Mouse (Mus musculus) hindbrain, embryonic 16.5 days (tissue): Measurements from ENCODE around the gene Phpt1. TPM values are rescaled to one million over a fixed set of nuclear protein-coding genes. Genes with fewer than 3 reads are reported as not detected.
A peak's percentile ranks its signal among the peaks of the same experiment; 100 is the strongest.

Source experiments
- ATAC-seq: fragments of 200-750 bp; cut with Nextera tagmentation; 2 replicates; pipeline ENCODE4 v1.8.0; 2017; ENCODE audit warnings: moderate TSS enrichment, moderate library complexity
- H3K27ac ChIP-seq: fragments of 300-500 bp; sonication (generic); 2 replicates; pipeline ENCODE4 v1.5.1; 2014; ENCODE audit warnings: low read depth, mild to moderate bottlenecking, control low read depth, low read length, moderate library complexity
- H3K27me3 ChIP-seq: fragments of 300-500 bp; sonication (generic); replicated peaks from 2 replicates; pipeline ENCODE4 v1.6.1; 2014; ENCODE audit warnings: low read length; ENCODE audit not compliant: control insufficient read depth, insufficient read depth
- H3K36me3 ChIP-seq: fragments of 300-500 bp; sonication (generic); 2 replicates; pipeline ENCODE4 v1.6.1; 2014; ENCODE audit warnings: mild to moderate bottlenecking, low read length, moderate library complexity, mixed read lengths; ENCODE audit not compliant: control insufficient read depth, insufficient read depth
- H3K4me1 ChIP-seq: fragments of 300-500 bp; sonication (generic); 2 replicates; pipeline ENCODE4 v1.6.1; 2014; ENCODE audit warnings: low read depth, low read length; ENCODE audit not compliant: control insufficient read depth, insufficient read depth
- H3K4me2 ChIP-seq: fragments of 300-500 bp; sonication (generic); 2 replicates; pipeline ENCODE4 v1.6.1; 2014; ENCODE audit warnings: mild to moderate bottlenecking, low read length, control low read depth, moderate library complexity
- H3K4me3 ChIP-seq: fragments of 300-500 bp; sonication (generic); 2 replicates; pipeline ENCODE4 v1.5.1; 2014; ENCODE audit warnings: mild to moderate bottlenecking, low read length, control low read depth, moderate library complexity
- H3K9ac ChIP-seq: fragments of 300-500 bp; sonication (generic); 2 replicates; pipeline ENCODE4 v1.6.1; 2014; ENCODE audit warnings: low read depth, mild to moderate bottlenecking, control low read depth, low read length, moderate library complexity
- H3K9me3 ChIP-seq: fragments of 300-500 bp; sonication (generic); 2 replicates; pipeline ENCODE4 v1.6.1; 2014; ENCODE audit warnings: mild to moderate bottlenecking, low read length, moderate library complexity; ENCODE audit not compliant: control insufficient read depth
- WGBS: fragments of 180-500 bp; shearing (Covaris S2); extraction: QIAGEN DNeasy Blood & Tissue Kit; methylation state at CpG from one replicate; pipeline ENCODE4 v1.1.7; 2014; 5-methylcytosine and 5-hydroxymethylcytosine counted together
- polyA plus RNA-seq: library from polyadenylated mRNA; unstranded; fragments of >200 nt; fragmentation: Nextera tagmentation; extraction: Ambion mirVana; gene quantifications from 2 replicates; pipeline ENCODE4 v1.2.1, GENCODE M21; 2015

Phpt1 gene
- polyA plus RNA-seq, 1 experiment from 2014 or later: 178 TPM

DNA sequence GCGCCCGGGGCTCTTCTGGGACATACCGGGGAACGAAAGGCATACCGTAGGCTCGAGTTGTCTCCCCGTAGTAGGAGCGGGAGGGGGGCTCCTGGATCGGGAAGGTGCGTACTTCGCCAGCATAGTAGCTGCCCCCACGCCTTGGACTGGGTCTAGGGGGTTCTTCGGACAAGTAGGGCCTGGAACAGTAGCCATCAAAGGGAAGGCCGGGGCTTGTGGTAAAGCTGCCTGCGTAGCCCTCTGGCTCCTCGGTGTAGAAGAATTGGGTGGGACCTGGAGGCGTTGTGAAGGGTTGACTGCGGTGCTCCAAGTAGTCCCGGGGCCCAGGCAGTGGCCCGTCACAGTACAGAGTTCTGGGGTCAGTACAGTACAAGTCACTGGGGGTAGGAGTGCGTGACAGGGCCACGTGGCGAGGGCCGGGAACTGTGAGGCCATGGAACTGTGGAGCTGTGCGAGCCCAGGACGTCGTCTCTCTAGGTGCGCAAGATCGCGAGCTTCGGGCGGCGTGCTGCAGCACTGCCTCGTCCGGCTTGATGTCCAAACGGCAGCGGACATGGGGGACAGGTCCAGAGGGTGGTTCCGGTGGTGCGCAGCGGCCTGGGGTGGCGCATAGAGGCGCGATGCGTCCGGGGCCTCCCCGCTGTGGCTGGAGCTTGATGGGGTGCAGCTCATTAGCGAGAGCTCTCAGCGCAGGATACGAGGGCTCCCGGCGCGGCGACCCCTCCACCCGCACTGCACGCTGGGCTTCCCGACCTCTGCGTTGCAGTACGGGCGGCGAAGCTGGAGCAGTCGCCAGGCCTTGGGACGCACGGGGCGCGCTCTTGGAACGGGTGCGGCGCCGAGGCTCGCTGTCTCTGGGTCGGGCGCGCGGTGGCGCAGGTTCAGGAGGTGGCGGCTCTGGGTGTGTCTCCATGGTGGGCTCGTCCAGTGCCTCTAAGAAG, 4.0 kb upstream of the Phpt1 start:
- H3K9me3 ChIP-seq: peaks cover 3% of the 10 kb centered on the region; the same call in 1 of the 2 replicates
- H3K4me1 ChIP-seq: peaks cover 53% of the 10 kb centered on the region
- H3K9ac ChIP-seq: no peak overlapping the region
- peaks cover 48% of the 10 kb centered on the region for H3K27me3 ChIP-seq
- H3K27ac ChIP-seq: no peak overlapping the region
- 14% methylated on average over 71 of the region's 77 CpGs for WGBS
- no peak for ATAC-seq
- peak overlapping the region; percentile 19; the same call in 1 of the 2 replicates for H3K4me2 ChIP-seq
- peaks cover 19% of the 10 kb centered on the region for H3K36me3 ChIP-seq
- H3K4me3 ChIP-seq: peak overlapping the region; percentile 8

DNA sequence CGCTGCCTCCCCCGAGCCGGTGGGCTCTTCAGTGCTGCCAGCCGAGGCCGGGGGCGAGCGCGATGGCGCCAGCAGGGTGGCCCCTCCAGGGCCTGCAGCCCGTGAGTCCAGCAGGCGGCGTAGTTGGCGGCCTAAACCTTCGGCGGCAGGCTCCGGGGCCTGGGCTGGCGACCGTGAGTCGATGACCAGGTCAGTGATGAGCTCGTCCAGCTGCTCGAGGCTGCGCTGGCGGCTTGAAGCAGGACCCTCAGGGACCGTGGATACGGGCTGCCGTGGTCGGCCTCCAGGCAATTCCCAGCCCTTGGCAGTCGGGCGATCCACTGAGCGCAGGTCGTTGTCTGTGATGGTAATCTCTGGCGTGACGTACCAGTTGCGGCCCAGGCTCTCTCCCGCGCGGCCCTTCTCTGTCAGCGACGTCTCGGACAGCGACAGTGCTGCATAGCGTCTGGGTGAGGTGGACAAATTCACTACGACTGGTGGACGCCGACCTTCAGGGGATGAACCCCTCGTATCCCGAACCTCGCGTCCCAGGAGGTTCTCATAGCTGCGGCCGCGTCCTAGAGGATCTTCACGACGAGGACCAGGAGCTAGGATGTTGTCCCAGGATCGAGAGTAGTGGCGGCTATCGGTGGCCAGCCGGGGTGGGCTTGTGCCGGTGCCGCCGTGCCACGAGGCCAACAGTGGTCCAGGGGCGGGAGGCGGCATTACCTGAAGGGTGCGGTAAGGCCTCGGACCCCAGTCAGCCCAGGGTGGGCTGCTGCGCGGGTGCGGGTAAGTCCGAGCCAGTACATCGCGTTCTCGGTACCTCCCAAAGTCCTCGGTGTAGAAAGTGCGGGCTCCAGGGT, 3.1 kb upstream of the Phpt1 start:
- H3K4me2 ChIP-seq: peak overlapping the region; percentile 36
- no peak overlapping the region for H3K27ac ChIP-seq
- WGBS: 13% methylated on average over 74 of the region's 75 CpGs
- peaks cover 3% of the 10 kb centered on the region; the same call in 1 of the 2 replicates for H3K9me3 ChIP-seq
- peak overlapping the region; percentile 23; the same call in 1 of the 2 replicates for H3K4me3 ChIP-seq
- H3K4me1 ChIP-seq: peaks cover 62% of the 10 kb centered on the region
- no peak for ATAC-seq
- peaks cover 13% of the 10 kb centered on the region for H3K36me3 ChIP-seq
- H3K9ac ChIP-seq: peak overlapping the region; percentile 35; the same call in 1 of the 2 replicates
- H3K27me3 ChIP-seq: peaks cover 48% of the 10 kb centered on the region

DNA sequence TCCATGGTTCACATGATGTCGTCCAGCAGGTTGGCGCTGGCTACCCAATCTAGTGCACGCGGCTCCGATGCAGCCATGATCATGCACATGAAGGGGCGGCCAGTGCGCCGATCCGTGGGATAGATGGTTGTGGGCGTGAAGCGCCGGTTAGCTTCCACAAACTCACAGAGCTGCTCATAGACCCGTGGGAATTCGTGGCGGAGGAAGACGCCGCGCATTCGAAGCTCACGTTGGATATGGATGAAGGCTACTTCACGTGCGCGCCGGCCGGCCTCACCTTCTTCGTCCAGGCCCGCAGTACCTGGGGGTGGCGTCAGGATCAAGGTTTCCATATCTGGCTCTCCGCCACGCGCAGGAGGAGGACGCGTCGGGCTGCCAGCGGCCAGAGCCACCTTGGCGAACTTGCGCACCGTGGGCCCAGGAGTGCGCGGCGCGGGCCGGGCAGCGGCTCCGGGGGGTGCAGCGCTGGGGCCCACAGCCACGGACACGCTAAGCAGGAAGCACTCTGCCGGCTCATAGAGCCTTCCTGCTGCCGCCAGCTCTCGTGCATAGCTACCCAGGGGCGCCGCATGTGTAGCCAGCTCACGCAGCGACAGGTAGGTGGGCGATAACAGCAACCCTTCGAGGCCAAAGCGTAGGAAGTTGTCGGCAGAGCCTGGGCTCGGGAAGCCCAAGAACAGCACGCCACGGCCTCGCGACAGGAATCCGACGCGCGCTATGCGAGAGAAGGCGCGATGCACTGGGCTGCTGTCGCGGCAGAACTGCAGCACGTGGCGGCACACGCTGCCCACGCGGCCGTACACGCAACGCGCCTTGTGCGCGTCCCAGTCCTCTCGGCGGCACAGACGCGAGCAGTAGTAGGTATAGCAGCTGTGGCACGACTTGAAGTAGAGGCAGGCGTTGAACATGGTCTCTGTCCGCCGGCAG, 2.2 kb upstream of the Phpt1 start:
- H3K36me3 ChIP-seq: peaks cover 13% of the 10 kb centered on the region
- H3K27ac ChIP-seq: no peak overlapping the region
- H3K4me2 ChIP-seq: peak overlapping the region; percentile 36
- H3K9me3 ChIP-seq: peaks cover 3% of the 10 kb centered on the region; the same call in 1 of the 2 replicates
- H3K4me3 ChIP-seq: peak overlapping the region; percentile 23
- no peak overlapping the region; the same call in 1 of the 2 replicates for H3K9ac ChIP-seq
- no peak for ATAC-seq
- H3K27me3 ChIP-seq: peaks cover 48% of the 10 kb centered on the region
- 19% methylated on average over 89 of the region's 92 CpGs for WGBS
- peaks cover 58% of the 10 kb centered on the region for H3K4me1 ChIP-seq

DNA sequence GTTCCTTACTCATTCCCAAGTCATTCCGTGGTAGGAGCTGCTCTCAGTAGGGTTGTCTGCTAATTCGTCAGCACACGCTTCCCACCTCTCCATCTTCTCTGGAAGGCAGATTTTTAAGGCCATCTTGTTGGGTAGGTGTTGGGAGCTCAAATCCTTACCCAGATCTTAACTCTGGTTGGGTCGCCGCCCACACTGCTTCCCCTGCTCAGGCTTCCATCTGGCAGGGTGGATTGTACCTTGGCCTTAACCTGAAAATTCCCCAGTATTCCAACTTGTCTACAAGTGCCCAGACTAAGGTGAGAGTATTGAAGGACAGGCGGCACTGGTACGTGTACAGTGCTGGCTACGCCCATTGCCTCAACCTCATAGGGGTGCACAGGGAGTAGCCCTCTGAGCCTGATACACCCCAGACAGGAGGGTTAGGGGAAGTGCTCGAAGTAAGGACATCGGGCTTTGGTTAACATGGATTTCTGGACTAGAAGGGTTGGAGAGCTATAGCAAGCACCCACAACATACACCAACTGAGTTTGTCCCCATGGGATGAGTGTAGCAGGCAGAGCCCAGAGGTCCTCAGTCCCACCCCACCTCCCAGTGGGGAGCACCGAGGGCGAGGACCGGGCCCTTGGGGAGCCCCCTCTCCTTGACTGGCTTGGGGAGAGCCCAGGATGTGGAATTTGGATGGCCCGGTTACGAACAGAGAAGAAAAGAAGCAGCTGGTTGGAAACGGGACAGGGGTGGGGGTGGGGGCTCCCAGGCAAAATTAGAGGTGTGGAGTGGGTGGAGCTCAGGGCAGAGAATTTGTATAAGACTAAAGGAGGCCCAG, 1.2 kb upstream of the Phpt1 start:
- Histone ChIP-seq H3K4me3 (no peak overlapping the region), H3K4me1 (peaks cover 51% of the 10 kb centered on the region), H3K9ac (no peak overlapping the region), H3K9me3 (peaks cover 3% of the 10 kb centered on the region; the same call in 1 of the 2 replicates), H3K27me3 (peaks cover 48% of the 10 kb centered on the region), H3K27ac (no peak overlapping the region), H3K36me3 (peaks cover 13% of the 10 kb centered on the region), H3K4me2 (no peak overlapping the region)
- 77% methylated on average over 16 of the region's 16 CpGs for WGBS
- no peak for ATAC-seq

DNA sequence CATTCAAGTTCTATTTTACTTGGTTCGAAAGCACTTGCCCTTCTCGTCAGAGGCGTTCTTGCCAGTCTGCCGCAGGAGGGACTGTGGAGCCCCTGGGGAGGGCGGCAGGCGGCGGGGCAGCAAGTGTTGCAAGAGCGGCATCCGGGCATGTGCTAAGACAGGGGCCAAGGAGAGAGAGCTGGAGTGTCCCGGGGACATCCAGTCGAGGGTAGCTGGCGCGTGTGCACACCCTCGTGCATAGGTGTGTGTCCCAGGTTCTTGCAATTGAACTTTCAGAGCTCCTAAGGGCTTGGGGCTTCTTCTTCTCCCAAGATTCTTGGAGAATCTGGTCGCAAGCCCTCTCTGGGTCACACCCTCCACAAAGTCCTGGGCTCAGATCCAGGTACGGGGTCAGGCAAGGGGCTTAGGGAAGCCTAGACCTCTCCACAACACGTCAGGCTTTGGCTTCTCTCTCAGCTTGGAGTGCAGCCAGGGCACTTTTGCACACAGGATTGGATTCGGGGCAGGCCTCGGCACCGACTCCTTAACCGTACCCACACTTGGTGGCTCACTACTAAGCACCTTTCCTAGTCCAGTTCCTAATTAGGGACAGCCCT, 506 bp upstream of the Phpt1 start:
- peaks cover 44% of the 10 kb centered on the region for H3K27me3 ChIP-seq
- peaks cover 44% of the 10 kb centered on the region for H3K4me1 ChIP-seq
- peak overlapping the region; percentile 62 for H3K4me2 ChIP-seq
- no peak for ATAC-seq
- H3K36me3 ChIP-seq: peaks cover 13% of the 10 kb centered on the region
- peak overlapping the region; percentile 67 for H3K9ac ChIP-seq
- peak overlapping the region; percentile 56 for H3K4me3 ChIP-seq
- peak overlapping the region; percentile 91; the same call in 1 of the 2 replicates for H3K27ac ChIP-seq
- WGBS: 14% methylated on average over 21 of the region's 21 CpGs
- H3K9me3 ChIP-seq: peaks cover 3% of the 10 kb centered on the region; the same call in 1 of the 2 replicates

DNA sequence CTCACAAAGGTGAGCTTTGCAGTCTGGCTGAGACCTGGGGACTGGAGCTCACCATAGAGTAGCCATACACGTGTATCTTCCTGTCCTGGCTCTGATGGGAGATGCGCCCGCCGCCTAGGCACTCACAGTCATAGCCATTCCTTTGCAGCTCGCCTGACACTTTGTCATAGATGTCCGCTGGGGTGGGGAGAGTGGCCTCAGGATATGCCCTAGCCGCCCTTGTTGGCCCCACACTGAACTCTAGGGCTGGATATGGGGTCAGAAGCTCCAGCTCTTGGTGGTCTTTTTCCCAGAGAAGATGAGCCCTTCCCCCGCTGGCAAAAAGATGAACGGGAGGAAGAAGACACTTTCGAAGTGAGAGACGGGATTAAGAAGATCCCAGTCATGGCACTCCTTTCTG, 888 bp downstream of the Phpt1 start:
- Histone ChIP-seq H3K36me3 (peaks cover 13% of the 10 kb centered on the region), H3K27ac (peak overlapping the region; percentile 91), H3K4me2 (peak overlapping the region; percentile 88), H3K4me3 (peak overlapping the region; percentile 56), H3K27me3 (peaks cover 31% of the 10 kb centered on the region), H3K4me1 (peaks cover 32% of the 10 kb centered on the region), H3K9ac (peak overlapping the region; percentile 71), H3K9me3 (peaks cover 3% of the 10 kb centered on the region; the same call in 1 of the 2 replicates)
- ATAC-seq: 0 out of 2 replicates have a peak, but pooled peaks have one; percentile 0
- WGBS: 24% methylated on average over 11 of the region's 11 CpGs

DNA sequence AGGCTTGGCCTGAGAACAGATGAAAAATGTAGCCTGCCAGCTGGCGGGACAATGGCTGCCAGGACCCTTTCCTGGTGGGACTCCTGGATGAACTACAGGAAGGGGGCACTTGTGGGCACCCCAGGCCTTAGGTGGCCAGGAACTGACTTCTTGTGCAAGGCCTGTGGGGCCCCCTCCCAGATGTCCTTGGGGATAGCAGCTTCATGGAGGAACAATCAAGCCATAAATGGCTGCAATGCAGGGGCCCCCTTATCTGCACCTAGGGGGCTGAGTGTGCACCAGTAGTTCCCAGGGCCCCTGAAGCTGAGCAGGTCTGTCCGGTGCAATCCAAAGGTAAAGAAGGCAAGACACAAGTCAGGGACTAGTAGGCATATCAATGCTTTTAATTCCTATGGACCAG, 2.0 kb downstream of the Phpt1 start:
- Histone ChIP-seq H3K4me3 (no peak overlapping the region), H3K27ac (no peak overlapping the region), H3K4me2 (no peak overlapping the region), H3K27me3 (peaks cover 20% of the 10 kb centered on the region), H3K9ac (0 out of 2 replicates have a peak overlapping the region, but pooled peaks have one; percentile 19), H3K36me3 (peaks cover 10% of the 10 kb centered on the region), H3K4me1 (peaks cover 28% of the 10 kb centered on the region), H3K9me3 (no peaks in the 10 kb centered on the region)
- 97% methylated on average over 2 of the region's 2 CpGs for WGBS
- no peak for ATAC-seq
